Mouse (Mus musculus): Measurements from ENCODE around the gene Sphk2.

DNA sequence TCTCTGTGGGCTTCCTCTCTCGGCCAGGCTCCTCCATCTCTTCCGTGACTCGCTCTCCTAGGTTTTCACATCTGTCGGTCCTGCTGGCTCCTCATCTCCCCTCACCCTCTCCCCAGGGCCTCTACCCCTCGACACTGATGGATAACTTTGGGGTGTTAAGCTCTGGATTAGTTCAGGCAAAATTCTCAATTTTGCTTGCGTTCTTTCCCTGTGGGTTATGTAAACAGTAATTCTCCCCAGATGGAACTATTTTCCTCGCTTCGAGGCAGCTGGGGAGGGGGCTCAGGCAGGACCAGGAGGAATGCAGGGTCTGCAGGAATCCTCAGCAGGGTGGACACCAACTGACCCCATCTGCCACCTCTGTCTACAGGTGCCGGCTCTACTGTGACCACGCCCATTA, 32.0 kb downstream of the Sphk2 start:
- TF ChIP-seq CTCF (IDR thresholded peaks at IDR 0.05; ENCODE audit: borderline replicate concordance, control insufficient read depth, extremely low read depth, insufficient read depth, low read length, poor library complexity) = no peak
- no peak for TF ChIP-seq POLR2A (IDR thresholded peaks at IDR 0.05; ENCODE audit: control insufficient read depth, extremely low read depth, insufficient read depth, low read length, poor library complexity)

Data from thymus, adult 2 months (tissue).